Mouse (Mus musculus) left cerebral cortex, adult 18-20 months (tissue): ENCODE data around the gene Gsc2. TPM values are rescaled to one million over a fixed set of nuclear protein-coding genes. Genes with fewer than 3 reads are reported as not detected.

Experiments
- DNase-seq, 2 experiments: peaks; one replicate each; pipeline ENCODE4 v3.0.0; 2021 to 2022; ENCODE audit warnings: low spot score in 2 of 2, mixed read lengths in 1 of 2
- total RNA-seq, 2 experiments: library from RNA; stranded (reverse); gene quantifications; 2 replicates each; pipeline ENCODE4 v1.2.3; 2021

The Gsc2 gene
- total RNA-seq, 2 experiments from 2014 or later = not detected

DNA sequence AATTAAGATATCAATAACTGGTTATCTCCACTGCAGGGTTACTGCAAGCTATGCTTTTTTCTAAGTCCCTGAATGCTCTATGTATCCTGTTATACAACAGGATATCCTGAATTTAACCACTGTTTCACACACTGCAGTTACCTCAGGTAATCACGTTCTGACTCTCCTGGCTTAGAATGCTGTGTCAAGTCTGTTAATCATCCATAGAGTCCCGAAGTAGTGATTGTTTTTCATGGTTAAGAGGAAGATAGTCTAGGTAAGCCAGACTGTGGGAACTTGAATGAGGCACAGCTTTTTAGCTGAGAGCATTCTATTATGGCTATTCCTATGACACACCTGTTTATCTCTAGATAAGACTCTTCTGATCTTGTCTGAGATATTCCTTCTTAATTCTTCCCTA is 49.6 kb downstream of the Gsc2 start:
- no peak for DNase-seq

Other genes with a start within 250 kb of the Gsc2 start
- 10 to 100 TPM; 68.3 to 71.6 TPM for gene Med15, start 182.2 kb downstream of the Gsc2 start, total RNA-seq
- gene Klhl22, start 155.4 kb downstream of the Gsc2 start, total RNA-seq = 100 to 1,000 TPM in 1 of 2 experiments, 10 to 100 TPM in 1; 96.9 to 103 TPM
- 1 to 10 TPM; 3.5 to 3.6 TPM for gene Scarf2, start 117.8 kb downstream of the Gsc2 start, total RNA-seq
- gene B830017H08Rik, start 81.9 kb downstream of the Gsc2 start, total RNA-seq = 1 to 10 TPM; 2.9 to 3.6 TPM
- gene Car15, start 76.7 kb downstream of the Gsc2 start, total RNA-seq = 1 to 10 TPM; 8.9 to 9.1 TPM
- 1 to 10 TPM; 1.0 to 2.6 TPM for gene Gm20518, start 23.4 kb downstream of the Gsc2 start, total RNA-seq
- not detected for gene Tssk1, start 20.8 kb downstream of the Gsc2 start, total RNA-seq
- 100 to 1,000 TPM in 1 of 2 experiments, 10 to 100 TPM in 1; 99.4 to 102 TPM for gene Dgcr2, start 16.5 kb downstream of the Gsc2 start, total RNA-seq
- not detected for gene Tssk2, start 16.4 kb downstream of the Gsc2 start, total RNA-seq
- gene Ess2, start 3.7 kb downstream of the Gsc2 start, total RNA-seq = 10 to 100 TPM; 30.1 to 33.4 TPM
- 10 to 100 TPM; 39.9 to 41.8 TPM for gene Slc25a1, start 13.2 kb upstream of the Gsc2 start, total RNA-seq
- under 1 TPM in 1 of 2 experiments, not detected in 1; 0.51 TPM for gene Vpreb2, start 65.4 kb upstream of the Gsc2 start, total RNA-seq
- 10 to 100 TPM; 90.4 to 92.7 TPM for gene Dgcr6, start 137.8 kb upstream of the Gsc2 start, total RNA-seq
- gene Prodh, start 175.1 kb upstream of the Gsc2 start, total RNA-seq = 10 to 100 TPM; 30.6 to 37.2 TPM
- 100 to 1,000 TPM; 128 to 135 TPM for gene Rtn4r, start 212.6 kb upstream of the Gsc2 start, total RNA-seq